Mouse (Mus musculus): ENCODE measurements around the gene Hbb-bs. TPM values are rescaled to one million over a fixed set of nuclear protein-coding genes. Genes with fewer than 3 reads are reported as not detected.
"Not testable (repeated sequence)": the region's sequence is repeated elsewhere in the genome, so short reads cannot be mapped to it uniquely, and the experiment has no call there.

Gene Hbb-bs
- polyA plus RNA-seq, 1 experiment: not detected

- Histone ChIP-seq H3K79me3 (ENCODE audit: low read depth) (no peaks in the 10 kb centered on the region), H3K4me3 (ENCODE audit: insufficient read depth, poor library complexity, severe bottlenecking) (no peak within 1 kb of the TSS), H3K79me2 (ENCODE audit: control insufficient read depth, insufficient read depth) (no peaks in the 10 kb centered on the region), H3K36me3 (ENCODE audit: control insufficient read depth, insufficient read depth) (no peaks in the 10 kb centered on the region), H3ac (ENCODE audit: control insufficient read depth, insufficient read length, low read depth) (no peak within 1 kb of the TSS), H3K27me3 (ENCODE audit: control insufficient read depth, insufficient read depth, insufficient read length) (no peaks in the 10 kb centered on the region)
- TF ChIP-seq USF1 (IDR thresholded peaks at IDR 0.05; ENCODE audit: low read depth): no peak
- TF ChIP-seq MYOG (IDR thresholded peaks at IDR 0.05; ENCODE audit: control insufficient read depth, extremely low read depth, insufficient read length): no peak
- TF ChIP-seq CEBPB (IDR thresholded peaks at IDR 0.05; ENCODE audit: low read depth): no peak
- no peak for TF ChIP-seq FOSL1 (IDR thresholded peaks at IDR 0.05; ENCODE audit: insufficient read depth, low read length, poor library complexity, severe bottlenecking)
- no peak for TF ChIP-seq MYOD1 (IDR thresholded peaks at IDR 0.05; ENCODE audit: control insufficient read depth, insufficient read length, low read depth)
- no peak for TF ChIP-seq MAX (IDR thresholded peaks at IDR 0.05)
- TF ChIP-seq CTCF (IDR thresholded peaks at IDR 0.05; ENCODE audit: control insufficient read depth, insufficient read depth, insufficient read length): no peak
These were observed 36.2 kb downstream of the Hbb-bs start, which contains the start of gene Olfr67 for GRCm38 (mm10) chr7:103791721-103792120. Gene Olfr67 (minus strand): TSS chr7:103791821.

- Histone ChIP-seq H3K4me3 (ENCODE audit: insufficient read depth, poor library complexity, severe bottlenecking) (no peak within 1 kb of the TSS), H3K27me3 (ENCODE audit: control insufficient read depth, insufficient read depth, insufficient read length) (no peaks in the 10 kb centered on the region), H3ac (ENCODE audit: control insufficient read depth, insufficient read length, low read depth) (no peak within 1 kb of the TSS), H3K79me2 (ENCODE audit: control insufficient read depth, insufficient read depth) (no peaks in the 10 kb centered on the region), H3K36me3 (ENCODE audit: control insufficient read depth, insufficient read depth) (no peaks in the 10 kb centered on the region), H3K79me3 (ENCODE audit: low read depth) (no peaks in the 10 kb centered on the region)
- TF ChIP-seq FOSL1 (IDR thresholded peaks at IDR 0.05; ENCODE audit: insufficient read depth, low read length, poor library complexity, severe bottlenecking): no peak
- TF ChIP-seq MYOD1 (IDR thresholded peaks at IDR 0.05; ENCODE audit: control insufficient read depth, insufficient read length, low read depth): no peak
- no peak for TF ChIP-seq CEBPB (IDR thresholded peaks at IDR 0.05; ENCODE audit: low read depth)
- no peak for TF ChIP-seq MAX (IDR thresholded peaks at IDR 0.05)
- TF ChIP-seq MYOG (IDR thresholded peaks at IDR 0.05; ENCODE audit: control insufficient read depth, extremely low read depth, insufficient read length): no peak
- TF ChIP-seq CTCF (IDR thresholded peaks at IDR 0.05; ENCODE audit: control insufficient read depth, insufficient read depth, insufficient read length): no peak
- no peak for TF ChIP-seq USF1 (IDR thresholded peaks at IDR 0.05; ENCODE audit: low read depth)
These were observed 48.3 kb downstream of the Hbb-bs start, which contains the start of gene Olfr68 for GRCm38 (mm10) chr7:103779598-103779997. Gene Olfr68 (minus strand): TSS chr7:103779698.

GRCm38 (mm10) chr7:103777652-103778051 is 50.2 kb downstream of the Hbb-bs start:
- H3K27me3 ChIP-seq (ENCODE audit: control insufficient read depth, insufficient read depth, insufficient read length); H3K36me3 ChIP-seq (ENCODE audit: control insufficient read depth, insufficient read depth); H3ac ChIP-seq (ENCODE audit: control insufficient read depth, insufficient read length, low read depth); H3K79me2 ChIP-seq (ENCODE audit: control insufficient read depth, insufficient read depth); H3K79me3 ChIP-seq (ENCODE audit: low read depth); H3K4me3 ChIP-seq (ENCODE audit: insufficient read depth, poor library complexity, severe bottlenecking): not testable (repeated sequence)

Other genes starting within 250 kb of the Hbb-bs start
- not detected for gene Olfr618, start 238.0 kb downstream of the Hbb-bs start, polyA plus RNA-seq (2012; fragmentation: generic; extraction: Trizol)
- gene Olfr619, start 227.5 kb downstream of the Hbb-bs start, polyA plus RNA-seq (2012; fragmentation: generic; extraction: Trizol): not detected
- not detected for gene Olfr620, start 215.6 kb downstream of the Hbb-bs start, polyA plus RNA-seq (2012; fragmentation: generic; extraction: Trizol)
- gene Olfr622, start 185.4 kb downstream of the Hbb-bs start, polyA plus RNA-seq (2012; fragmentation: generic; extraction: Trizol): not detected
- gene Olfr623, start 164.4 kb downstream of the Hbb-bs start, polyA plus RNA-seq (2012; fragmentation: generic; extraction: Trizol): not detected
- under 0.01 TPM for gene Olfr624, start 156.9 kb downstream of the Hbb-bs start, polyA plus RNA-seq (2012; fragmentation: generic; extraction: Trizol)
- not detected for gene Olfr625-ps1, start 145.4 kb downstream of the Hbb-bs start, polyA plus RNA-seq (2012; fragmentation: generic; extraction: Trizol)
- not detected for gene Olfr243, start 113.4 kb downstream of the Hbb-bs start, polyA plus RNA-seq (2012; fragmentation: generic; extraction: Trizol)
- not detected for gene Olfr628, start 97.7 kb downstream of the Hbb-bs start, polyA plus RNA-seq (2012; fragmentation: generic; extraction: Trizol)
- not detected for gene Olfr629, start 83.2 kb downstream of the Hbb-bs start, polyA plus RNA-seq (2012; fragmentation: generic; extraction: Trizol)
- gene Olfr630, start 70.8 kb downstream of the Hbb-bs start, polyA plus RNA-seq (2012; fragmentation: generic; extraction: Trizol): not detected
- gene Olfr69, start 56.5 kb downstream of the Hbb-bs start, polyA plus RNA-seq (2012; fragmentation: generic; extraction: Trizol): not detected
- gene Olfr68, start 48.4 kb downstream of the Hbb-bs start, polyA plus RNA-seq (2012; fragmentation: generic; extraction: Trizol): not detected
- not detected for gene Olfr67, start 36.3 kb downstream of the Hbb-bs start, polyA plus RNA-seq (2012; fragmentation: generic; extraction: Trizol)
- gene Hbb-bt, start 14.1 kb downstream of the Hbb-bs start, polyA plus RNA-seq (2012; fragmentation: generic; extraction: Trizol): not detected
- gene Hbb-bh2, start 12.4 kb upstream of the Hbb-bs start, polyA plus RNA-seq (2012; fragmentation: generic; extraction: Trizol): not detected
- not detected for gene Hbb-bh1, start 15.1 kb upstream of the Hbb-bs start, polyA plus RNA-seq (2012; fragmentation: generic; extraction: Trizol)
- gene Hbb-y, start 25.1 kb upstream of the Hbb-bs start, polyA plus RNA-seq (2012; fragmentation: generic; extraction: Trizol): not detected
- gene Olfr66, start 58.2 kb upstream of the Hbb-bs start, polyA plus RNA-seq (2012; fragmentation: generic; extraction: Trizol): not detected
- not detected for gene Olfr64, start 66.4 kb upstream of the Hbb-bs start, polyA plus RNA-seq (2012; fragmentation: generic; extraction: Trizol)
- gene Olfr65, start 75.4 kb upstream of the Hbb-bs start, polyA plus RNA-seq (2012; fragmentation: generic; extraction: Trizol): not detected
- not detected for gene Olfr631, start 100.7 kb upstream of the Hbb-bs start, polyA plus RNA-seq (2012; fragmentation: generic; extraction: Trizol)
- not detected for gene Olfr632, start 106.3 kb upstream of the Hbb-bs start, polyA plus RNA-seq (2012; fragmentation: generic; extraction: Trizol)
- gene Olfr633, start 116.3 kb upstream of the Hbb-bs start, polyA plus RNA-seq (2012; fragmentation: generic; extraction: Trizol): not detected
- gene Olfr635, start 143.1 kb upstream of the Hbb-bs start, polyA plus RNA-seq (2012; fragmentation: generic; extraction: Trizol): not detected
- gene Olfr638, start 170.7 kb upstream of the Hbb-bs start, polyA plus RNA-seq (2012; fragmentation: generic; extraction: Trizol): not detected
- not detected for gene Olfr639, start 189.2 kb upstream of the Hbb-bs start, polyA plus RNA-seq (2012; fragmentation: generic; extraction: Trizol)
- not detected for gene Olfr640, start 197.5 kb upstream of the Hbb-bs start, polyA plus RNA-seq (2012; fragmentation: generic; extraction: Trizol)
- gene Olfr641, start 207.3 kb upstream of the Hbb-bs start, polyA plus RNA-seq (2012; fragmentation: generic; extraction: Trizol): not detected
- gene Olfr642, start 224.6 kb upstream of the Hbb-bs start, polyA plus RNA-seq (2012; fragmentation: generic; extraction: Trizol): not detected
- gene 4930516K23Rik, start 233.3 kb upstream of the Hbb-bs start, polyA plus RNA-seq (2012; fragmentation: generic; extraction: Trizol): not detected
- gene Olfr644, start 243.8 kb upstream of the Hbb-bs start, polyA plus RNA-seq (2012; fragmentation: generic; extraction: Trizol): not detected

Data from C2C12 (cell line).